ENCODE assay signal across 9 mouse cellular contexts in the genomic region with DNA sequence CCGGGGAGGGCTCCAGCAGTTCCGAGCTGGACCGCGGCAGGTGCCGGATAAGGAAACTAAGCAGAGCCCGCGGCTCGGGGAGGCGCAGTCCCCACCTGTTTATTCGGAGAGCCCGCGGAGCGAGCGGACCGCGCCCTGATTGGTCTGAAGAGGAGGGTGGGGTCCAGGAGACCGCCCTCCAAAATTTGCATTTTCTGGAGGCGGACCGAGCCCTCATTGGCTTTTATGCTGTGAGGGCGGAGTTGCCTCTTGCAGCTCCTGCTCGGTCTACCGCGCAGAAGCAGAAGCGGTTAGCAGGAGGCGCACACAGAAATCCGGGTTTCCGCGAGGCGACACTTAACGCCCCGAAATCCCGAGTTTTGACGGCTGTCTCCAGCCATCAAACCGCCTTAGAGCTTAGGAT. TPM values are rescaled to one million over a fixed set of nuclear protein-coding genes. Genes with fewer than 3 reads are reported as not detected.
A peak's percentile ranks its signal among the peaks of the same experiment; 100 is the strongest.
DNase-seq lines count a peak whose midpoint lies in the region; ATAC-seq and TF ChIP-seq lines count a peak whose summit lies in the region.
"Had no signal": no experiment of that assay in that cellular context is flagged by ENCODE, and none has a peak within 500 bp of the region (broad histone marks: within the 10 kb centered on the region; RNA-seq: fewer than 3 reads in every experiment).

No protein-coding gene starts in this region.

- peak overlapping the region; percentile 51 for H3K4me2 ChIP-seq in forebrain, embryonic 11.5 days (ENCODE audit: low read depth, low read length, severe bottlenecking)
- H3K4me2 ChIP-seq in heart, embryonic 16.5 days (ENCODE audit: low read depth, low read length) = peak overlapping the region; percentile 68
- peak overlapping the region; percentile 73 for H3K4me2 ChIP-seq in liver, embryonic 15.5 days
- H3K4me2 ChIP-seq in neural tube, embryonic 12.5 days (replicated peaks) = peak overlapping the region; percentile 54

- no peaks in the 10 kb centered on the region for H3K36me3 ChIP-seq in ES-Bruce4 (ENCODE audit: control insufficient read depth, insufficient read depth, low read length, poor library complexity, severe bottlenecking)
- H3K36me3 ChIP-seq in forebrain, embryonic 11.5 days (ENCODE audit: control insufficient read depth, insufficient read depth, low read length) = no peaks in the 10 kb centered on the region
- H3K36me3 ChIP-seq in heart, embryonic 16.5 days (ENCODE audit: control insufficient read depth, insufficient read depth) = no peaks in the 10 kb centered on the region
- no peaks in the 10 kb centered on the region for H3K36me3 ChIP-seq in liver, embryonic 15.5 days (replicated peaks)
- no peaks in the 10 kb centered on the region for H3K36me3 ChIP-seq in neural tube, embryonic 12.5 days

- peak overlapping the region; percentile 58 for H3K9ac ChIP-seq in ES-Bruce4 (ENCODE audit: low read depth, poor library complexity, severe bottlenecking)
- no peak overlapping the region for H3K9ac ChIP-seq in forebrain, embryonic 11.5 days (ENCODE audit: low read length)
- peak overlapping the region; percentile 56; the same call in 1 of the 2 replicates for H3K9ac ChIP-seq in heart, embryonic 16.5 days (ENCODE audit: low read length)
- no peak overlapping the region for H3K9ac ChIP-seq in liver, embryonic 15.5 days
- 0 out of 2 replicates have a peak overlapping the region, but pooled peaks have one; percentile 29 for H3K9ac ChIP-seq in neural tube, embryonic 12.5 days

- no peaks in the 10 kb centered on the region for H3K9me3 ChIP-seq in ES-Bruce4 (replicated peaks; ENCODE audit: control insufficient read depth, insufficient read depth, low read length, poor library complexity, severe bottlenecking)
- no peaks in the 10 kb centered on the region for H3K9me3 ChIP-seq in forebrain, embryonic 11.5 days (ENCODE audit: control insufficient read depth, low read length)
- H3K9me3 ChIP-seq in heart, embryonic 16.5 days (replicated peaks; ENCODE audit: control insufficient read depth, low read length) = no peaks in the 10 kb centered on the region
- H3K9me3 ChIP-seq in liver, embryonic 15.5 days (replicated peaks) = no peaks in the 10 kb centered on the region
- H3K9me3 ChIP-seq in neural tube, embryonic 12.5 days = 0 out of 2 replicates have a peak, but pooled peaks cover 4% of the 10 kb centered on the region

- peak overlapping the region; percentile 71 for H3K4me3 ChIP-seq in ES-Bruce4 (ENCODE audit: low read depth, low read length)
- peak overlapping the region; percentile 15; the same call in 1 of the 2 replicates for H3K4me3 ChIP-seq in forebrain, embryonic 11.5 days (ENCODE audit: low read depth, low read length)
- H3K4me3 ChIP-seq in heart, embryonic 16.5 days (ENCODE audit: low read length) = peak overlapping the region; percentile 44
- H3K4me3 ChIP-seq in liver, embryonic 15.5 days (replicated peaks) = peak overlapping the region; percentile 48
- peak overlapping the region; percentile 19 for H3K4me3 ChIP-seq in neural tube, embryonic 12.5 days

- peaks cover 2% of the 10 kb centered on the region for H3K27me3 ChIP-seq in ES-Bruce4 (ENCODE audit: control insufficient read depth, insufficient read depth, low read length, poor library complexity, severe bottlenecking)
- peaks cover 76% of the 10 kb centered on the region for H3K27me3 ChIP-seq in forebrain, embryonic 11.5 days (ENCODE audit: control insufficient read depth, insufficient read depth, low read length)
- H3K27me3 ChIP-seq in heart, embryonic 16.5 days (ENCODE audit: control insufficient read depth, insufficient read depth, low read length) = peaks cover 95% of the 10 kb centered on the region
- peaks cover 100% of the 10 kb centered on the region for H3K27me3 ChIP-seq in liver, embryonic 15.5 days
- H3K27me3 ChIP-seq in neural tube, embryonic 12.5 days (replicated peaks) = peaks cover 96% of the 10 kb centered on the region

- DNase-seq in c-Kit-positive CD71-positive TER-119-positive erythroid progenitor cells, embryonic 14.5 days (ENCODE audit: low spot score) = peak; percentile 93
- peak; percentile 89 for DNase-seq in forebrain, embryonic 11.5 days (ENCODE audit: low spot score)
- peak; percentile 91 to 97 for DNase-seq in kidney, postnatal 25 days
- peak; percentile 88 for DNase-seq in telencephalon, adult 2 months (ENCODE audit: low read depth, low spot score)

- peak; percentile 88 for ATAC-seq in forebrain, embryonic 11.5 days (replicated peaks; ENCODE audit: low FRiP score)
- peak; percentile 89 for ATAC-seq in heart, embryonic 16.5 days (replicated peaks; ENCODE audit: extremely low read depth, insufficient read depth, low FRiP score)
- ATAC-seq in liver, embryonic 15.5 days (ENCODE audit: insufficient read depth) = peak; percentile 87
- peak; percentile 71 for ATAC-seq in neural tube, embryonic 12.5 days (ENCODE audit: low FRiP score, low read depth)

- TF ChIP-seq POLR2A in ES-Bruce4 (IDR thresholded peaks at IDR 0.05; ENCODE audit: insufficient read depth, low read length) = peak; percentile 81

- no peaks in the 10 kb centered on the region for H3K4me1 ChIP-seq in ES-Bruce4 (ENCODE audit: control insufficient read depth, insufficient read depth, low read length)
- peaks cover 6% of the 10 kb centered on the region; the same call in 1 of the 2 replicates for H3K4me1 ChIP-seq in forebrain, embryonic 11.5 days (replicated peaks; ENCODE audit: control insufficient read depth, insufficient read depth, low read length)
- peaks cover 8% of the 10 kb centered on the region; the same call in 1 of the 2 replicates for H3K4me1 ChIP-seq in heart, embryonic 16.5 days (ENCODE audit: control insufficient read depth, insufficient read depth, low read length)
- peaks cover 16% of the 10 kb centered on the region for H3K4me1 ChIP-seq in liver, embryonic 15.5 days (replicated peaks)
- H3K4me1 ChIP-seq in neural tube, embryonic 12.5 days = peaks cover 15% of the 10 kb centered on the region

- TF ChIP-seq EP300 in ES-Bruce4 (IDR thresholded peaks at IDR 0.05; ENCODE audit: insufficient read depth, low read depth, low read length) = no peak

- WGBS in forebrain, embryonic 11.5 days = under 1% methylated on average over 34 of the region's 34 CpGs
- under 1% methylated on average over 34 of the region's 34 CpGs for WGBS in heart, embryonic 16.5 days
- 2% methylated on average over 34 of the region's 34 CpGs for WGBS in liver, embryonic 15.5 days (ENCODE audit: insufficient replicate concordance)
- WGBS in neural tube, embryonic 12.5 days = under 1% methylated on average over 34 of the region's 34 CpGs

- no peak for TF ChIP-seq CTCF in ES-Bruce4 (IDR thresholded peaks at IDR 0.05; ENCODE audit: low read depth, low read length)

- no peak overlapping the region for H3K27ac ChIP-seq in ES-Bruce4 (ENCODE audit: insufficient read depth, low read length)
- no peak overlapping the region for H3K27ac ChIP-seq in forebrain, embryonic 11.5 days (ENCODE audit: low read depth, low read length)
- no peak overlapping the region for H3K27ac ChIP-seq in heart, embryonic 16.5 days (ENCODE audit: low read length)
- no peak overlapping the region for H3K27ac ChIP-seq in liver, embryonic 15.5 days (replicated peaks)
- H3K27ac ChIP-seq in neural tube, embryonic 12.5 days = no peak overlapping the region
- H3K27ac ChIP-seq: macrophage had no signal

RNA-seq across cellular contexts. Expression of a gene that starts 1.4 kb away (rescaled TPM):
- not detected in 2 replicates for polyA plus RNA-seq in ES-Bruce4 (2011; ENCODE audit: insufficient read depth, insufficient read length, low read depth, missing spikeins)
- not detected in 2 replicates for polyA plus RNA-seq in forebrain, embryonic 11.5 days (2014; fragmentation: Nextera tagmentation; extraction: Ambion mirVana)
- 0.42 TPM in 1 of 2 replicates, not detected in the other for polyA plus RNA-seq in heart, embryonic 16.5 days (2015; fragmentation: Nextera tagmentation; extraction: Ambion mirVana)
- polyA plus RNA-seq in liver, embryonic 15.5 days (2015; fragmentation: Nextera tagmentation; extraction: Ambion mirVana) = not detected in 2 replicates
- not detected in 2 replicates for polyA plus RNA-seq in neural tube, embryonic 12.5 days (2016; fragmentation: Nextera tagmentation; extraction: Ambion mirVana)
- polyA plus RNA-seq: macrophage had no signal

RNA-seq across cellular contexts. Expression of a gene that starts 2.8 kb away (rescaled TPM):
- 0.68 and 1.2 TPM in 2 replicates for polyA plus RNA-seq in ES-Bruce4 (2011; ENCODE audit: insufficient read depth, insufficient read length, low read depth, missing spikeins)
- polyA plus RNA-seq in forebrain, embryonic 11.5 days (2014; fragmentation: Nextera tagmentation; extraction: Ambion mirVana) = 0.13 and 0.33 TPM in 2 replicates
- polyA plus RNA-seq in heart, embryonic 16.5 days (2015; fragmentation: Nextera tagmentation; extraction: Ambion mirVana) = not detected in 2 replicates
- polyA plus RNA-seq in liver, embryonic 15.5 days (2015; fragmentation: Nextera tagmentation; extraction: Ambion mirVana) = not detected in 2 replicates
- polyA plus RNA-seq in neural tube, embryonic 12.5 days (2016; fragmentation: Nextera tagmentation; extraction: Ambion mirVana) = not detected in 2 replicates
- polyA plus RNA-seq: macrophage had no signal

RNA-seq across cellular contexts. Expression of a gene that starts 18.5 kb away (rescaled TPM):
- 0.94 and 1.6 TPM in 2 replicates for polyA plus RNA-seq in ES-Bruce4 (2011; ENCODE audit: insufficient read depth, insufficient read length, low read depth, missing spikeins)
- 3.6 and 4.6 TPM in 2 replicates for polyA plus RNA-seq in forebrain, embryonic 11.5 days (2014; fragmentation: Nextera tagmentation; extraction: Ambion mirVana)
- 3.6 and 4.7 TPM in 2 replicates for polyA plus RNA-seq in heart, embryonic 16.5 days (2015; fragmentation: Nextera tagmentation; extraction: Ambion mirVana)
- polyA plus RNA-seq in liver, embryonic 15.5 days (2015; fragmentation: Nextera tagmentation; extraction: Ambion mirVana) = not detected in 2 replicates
- 2.0 and 2.6 TPM in 2 replicates for polyA plus RNA-seq in neural tube, embryonic 12.5 days (2016; fragmentation: Nextera tagmentation; extraction: Ambion mirVana)
- polyA plus RNA-seq: macrophage had no signal

RNA-seq across cellular contexts. Expression of a gene that starts 22.5 kb away (rescaled TPM):
- 2.2 and 2.6 TPM in 2 replicates for polyA plus RNA-seq in ES-Bruce4 (2011; ENCODE audit: insufficient read depth, insufficient read length, low read depth, missing spikeins)
- 0.83 and 0.90 TPM in 2 replicates for polyA plus RNA-seq in forebrain, embryonic 11.5 days (2014; fragmentation: Nextera tagmentation; extraction: Ambion mirVana)
- polyA plus RNA-seq in heart, embryonic 16.5 days (2015; fragmentation: Nextera tagmentation; extraction: Ambion mirVana) = 0.58 and 0.75 TPM in 2 replicates
- 0.07 and 0.13 TPM in 2 replicates for polyA plus RNA-seq in liver, embryonic 15.5 days (2015; fragmentation: Nextera tagmentation; extraction: Ambion mirVana)
- polyA plus RNA-seq in neural tube, embryonic 12.5 days (2016; fragmentation: Nextera tagmentation; extraction: Ambion mirVana) = 0.42 and 0.74 TPM in 2 replicates
- polyA plus RNA-seq: macrophage had no signal

RNA-seq across cellular contexts. Expression of a gene that starts 27.8 kb away (rescaled TPM):
- 36.9 and 44.2 TPM in 2 replicates for polyA plus RNA-seq in ES-Bruce4 (2011; ENCODE audit: insufficient read depth, insufficient read length, low read depth, missing spikeins)
- 44.0 and 44.1 TPM in 2 replicates for polyA plus RNA-seq in forebrain, embryonic 11.5 days (2014; fragmentation: Nextera tagmentation; extraction: Ambion mirVana)
- 33.9 and 38.2 TPM in 2 replicates for polyA plus RNA-seq in heart, embryonic 16.5 days (2015; fragmentation: Nextera tagmentation; extraction: Ambion mirVana)
- polyA plus RNA-seq in liver, embryonic 15.5 days (2015; fragmentation: Nextera tagmentation; extraction: Ambion mirVana) = 31.4 and 32.6 TPM in 2 replicates
- polyA plus RNA-seq in neural tube, embryonic 12.5 days (2016; fragmentation: Nextera tagmentation; extraction: Ambion mirVana) = 37.8 and 42.4 TPM in 2 replicates

Comparison
In these comparisons a context has a peak if more than half of its experiments do, and no peak if none do; other contexts are left out.
1. H3K4me3 ChIP-seq: peak in every context shown above with its lines; median percentile 71 in ES-Bruce4; 48 in liver, embryonic 15.5 days; 44 in heart, embryonic 16.5 days; 19 in neural tube, embryonic 12.5 days; 15 in forebrain, embryonic 11.5 days.
2. H3K9ac ChIP-seq: peak in ES-Bruce4 (single experiment), heart, embryonic 16.5 days (single experiment) and neural tube, embryonic 12.5 days (single experiment); none in forebrain, embryonic 11.5 days (single experiment) and liver, embryonic 15.5 days (single experiment).
3. Peak in every context shown above with its lines, with median percentiles within 50 percentile points of each other: DNase-seq, ATAC-seq and H3K4me2 ChIP-seq.